9 mouse cellular contexts compared by ENCODE assay signal in genomic region chr14:45553854-45554253, GRCm38 (mm10). TPM values are rescaled to one million over a fixed set of nuclear protein-coding genes. Genes with fewer than 3 reads are reported as not detected.
A peak's percentile ranks its signal among the peaks of the same experiment; 100 is the strongest.
DNase-seq lines count a peak whose midpoint lies in the region; ATAC-seq and TF ChIP-seq lines count a peak whose summit lies in the region.
"Had no signal": no experiment of that assay in that cellular context is flagged by ENCODE, and none has a peak within 500 bp of the region (broad histone marks: within the 10 kb centered on the region; RNA-seq: fewer than 3 reads in every experiment).

No protein-coding gene starts in this region.

- H3K9ac ChIP-seq in heart, adult 2 months (ENCODE audit: low read depth, low read length): no peak overlapping the region

- POLR2A ChIA-PET in Patski (lab: Charles Lee): no interaction called here

- no peaks in the 10 kb centered on the region for H3K36me3 ChIP-seq in heart, adult 2 months (ENCODE audit: control insufficient read depth, insufficient read depth, low read length)
- H3K36me3 ChIP-seq in heart, embryonic 10.5 days: no peaks in the 10 kb centered on the region
- no peaks in the 10 kb centered on the region for H3K36me3 ChIP-seq in midbrain, embryonic 10.5 days

- WGBS in heart, adult 2 months: 17% methylated on average over 2 of the region's 2 CpGs
- 76% methylated on average over 2 of the region's 2 CpGs for WGBS in heart, embryonic 10.5 days
- 83% methylated on average over 2 of the region's 2 CpGs for WGBS in midbrain, embryonic 10.5 days

- no peak for TF ChIP-seq CTCF in heart, adult 2 months (IDR thresholded peaks at IDR 0.05)
- TF ChIP-seq CTCF in Patski (IDR thresholded peaks at IDR 0.05): no peak

- H3K4me3 ChIP-seq in heart, adult 2 months: no peak overlapping the region
- H3K4me3 ChIP-seq in heart, embryonic 10.5 days: no peak overlapping the region
- H3K4me3 ChIP-seq in midbrain, embryonic 10.5 days: no peak overlapping the region

- peak; percentile 17 for ATAC-seq in Patski
- no peak for ATAC-seq in inflammation-experienced regulatory T-cells, adult 6 months

- no peaks in the 10 kb centered on the region for H3K27me3 ChIP-seq in heart, adult 2 months (ENCODE audit: control insufficient read depth, insufficient read depth, low read length)
- no peaks in the 10 kb centered on the region for H3K27me3 ChIP-seq in heart, embryonic 10.5 days (ENCODE audit: insufficient read depth, poor library complexity, severe bottlenecking)
- no peaks in the 10 kb centered on the region for H3K27me3 ChIP-seq in Patski
- no peaks in the 10 kb centered on the region for H3K27me3 ChIP-seq in midbrain, embryonic 10.5 days (ENCODE audit: low read depth, poor library complexity, severe bottlenecking)

- H3K79me2 ChIP-seq in heart, adult 2 months (replicated peaks; ENCODE audit: control insufficient read depth, insufficient read depth, low read length): no peaks in the 10 kb centered on the region

- CTCF ChIA-PET in Patski (lab: Charles Lee): interaction anchor here (1.3 to 1.5 kb wide), 2 partner anchors 8 to 12 kb away, joined by 3 to 4 read pairs; no protein-coding TSS in a partner anchor

- in situ Hi-C loops in Patski (cut with MboI; ENCODE audit: low pct_unique_long_range_greater_than_20kb): no loop called here

- peak overlapping the region; percentile 72 for H3K27ac ChIP-seq in heart, adult 2 months
- no peak overlapping the region for H3K27ac ChIP-seq in heart, embryonic 10.5 days
- H3K27ac ChIP-seq in midbrain, embryonic 10.5 days (replicated peaks): no peak overlapping the region

- intact Hi-C loops in heart, adult 2 months (cut with DNase I): loop anchor here (5.0 kb wide), 1 partner anchor 103 kb away; the partner anchor contains the start of gene Ddhd1

- TF ChIP-seq POLR2A in heart, adult 2 months (IDR thresholded peaks at IDR 0.05; ENCODE audit: insufficient read depth, low read depth, low read length): no peak

- peak; percentile 66 to 79 for DNase-seq in heart, adult 2 months
- DNase-seq in heart, embryonic 10.5 days (ENCODE audit: low spot score): no peak
- peak; percentile 56 for DNase-seq in Patski (ENCODE audit: low read depth, low spot score)
- DNase-seq in heart, adult 9 months (ENCODE audit: low spot score in 2 of 2): peak; percentile 80 to 83
- peak; percentile 51 to 61 for DNase-seq in layer of hippocampus, postnatal 36 days
- DNase-seq in midbrain, embryonic 10.5 days (ENCODE audit: low spot score): no peak
- no peak for DNase-seq in thymus, postnatal 0 days (ENCODE audit: low spot score)

- TF ChIP-seq EP300 in heart, adult 2 months (IDR thresholded peaks at IDR 0.05; ENCODE audit: insufficient read depth, low read depth, low read length): peak; percentile 84

- no peaks in the 10 kb centered on the region for H3K9me3 ChIP-seq in heart, embryonic 10.5 days
- H3K9me3 ChIP-seq in midbrain, embryonic 10.5 days (replicated peaks): no peaks in the 10 kb centered on the region

- H3K4me1 ChIP-seq in heart, adult 2 months (ENCODE audit: control insufficient read depth, insufficient read depth, low read length): peaks cover 7% of the 10 kb centered on the region
- H3K4me1 ChIP-seq in heart, embryonic 10.5 days: peaks cover 11% of the 10 kb centered on the region
- H3K4me1 ChIP-seq in midbrain, embryonic 10.5 days: no peaks in the 10 kb centered on the region

RNA-seq across cellular contexts. Expression of gene Fermt2, which starts 23.9 kb away (rescaled TPM):
- total RNA-seq in heart, adult 2 months (2021): 100 to 1,000 TPM; 230 to 250 TPM
- 80.7 and 175 TPM in 2 replicates for polyA plus RNA-seq in heart, adult 2 months (2012; rRNA removed)
- 175 and 176 TPM in 2 replicates for polyA plus RNA-seq in heart, embryonic 10.5 days (2016; fragmentation: Nextera tagmentation; extraction: Ambion mirVana)
- polyA plus RNA-seq in Patski (2021): 144 TPM
- 100 to 1,000 TPM; 104 to 109 TPM for total RNA-seq in layer of hippocampus, postnatal 36 days (2021)
- 72.8 and 82.8 TPM in 2 replicates for polyA plus RNA-seq in midbrain, embryonic 10.5 days (2016; fragmentation: Nextera tagmentation; extraction: Ambion mirVana)
- 24.0 and 27.0 TPM in 2 replicates for polyA plus RNA-seq in thymus, postnatal 0 days (2015; fragmentation: Nextera tagmentation; extraction: Ambion mirVana)
- not detected for polyA plus RNA-seq in inflammation-experienced regulatory T-cells, adult 6 months (2017; shearing (Covaris generic))
- total RNA-seq: common myeloid progenitor, adult 5-6 weeks had no signal

Comparison
In these comparisons a context has a peak if more than half of its experiments do, and no peak if none do; other contexts are left out.
1. DNase-seq: peak in heart, adult 2 months (2 of 2), Patski (single experiment), heart, adult 9 months (2 of 2) and layer of hippocampus, postnatal 36 days (2 of 2); none in heart, embryonic 10.5 days (single experiment), midbrain, embryonic 10.5 days (single experiment) and thymus, postnatal 0 days (single experiment).
2. RNA of gene Fermt2, which starts 23.9 kb away (polyA plus RNA-seq): 175 to 176 TPM in heart, embryonic 10.5 days, 144 TPM in Patski (single experiment), 72.8 to 82.8 TPM in midbrain, embryonic 10.5 days, 80.7 to 175 TPM in heart, adult 2 months and 24.0 to 27.0 TPM in thymus, postnatal 0 days; not detected in inflammation-experienced regulatory T-cells, adult 6 months; every median in the first group is over 10 times any median in the second.